Mouse (Mus musculus) monocyte, adult 2 months (primary cell): ENCODE results near the gene Fbxl7.
"Not testable (repeated sequence)": the region's sequence is repeated elsewhere in the genome, so short reads cannot be mapped to it uniquely, and the experiment has no call there.

Source experiments
- DNase-seq, 2 experiments: peaks; one replicate each; pipeline ENCODE4 v3.0.0; 2022; ENCODE audit warnings: low spot score in 2 of 2, low read depth in 1 of 2

Gene Fbxl7

DNA sequence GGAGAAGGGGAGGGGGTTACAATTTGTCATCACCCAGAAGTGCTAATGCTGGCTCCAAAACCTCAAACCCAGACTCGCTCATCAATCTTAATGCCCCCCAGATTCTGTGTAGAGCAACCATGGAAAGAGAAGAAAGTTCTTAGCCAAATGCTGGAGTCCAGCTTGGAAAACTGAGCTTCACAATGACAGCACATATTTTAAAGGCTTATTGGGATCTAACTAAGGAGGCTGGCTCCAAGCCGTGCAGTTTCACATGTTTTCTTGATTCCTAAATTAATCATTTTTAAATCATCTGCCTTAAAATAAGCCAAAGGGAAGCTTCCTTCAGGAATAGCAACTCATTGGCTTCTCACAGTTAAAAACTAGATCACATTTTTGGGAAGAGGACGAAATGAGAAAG is 82.5 kb downstream of the Fbxl7 start:
- no peak for DNase-seq

DNA sequence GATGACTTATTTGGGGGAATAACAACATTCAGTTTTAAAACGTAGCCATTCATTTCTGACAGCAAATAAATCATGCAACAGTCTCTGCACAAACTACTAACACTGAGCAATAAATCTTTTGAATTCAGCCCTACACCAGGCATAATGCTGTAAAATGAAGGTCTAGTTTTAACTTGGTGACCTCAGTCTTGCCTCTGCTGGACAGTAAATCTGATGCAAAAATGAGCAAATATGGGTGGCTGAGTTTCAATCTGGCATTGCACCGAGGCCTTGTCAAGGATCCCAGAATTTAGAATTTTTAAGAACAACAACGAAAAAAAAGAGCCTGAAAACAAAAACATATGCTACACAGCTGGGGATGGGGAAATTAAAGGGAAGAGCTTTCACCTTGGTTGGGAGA is 85.8 kb downstream of the Fbxl7 start:
- DNase-seq: no peak

- DNase-seq: no peak
Measured at GRCm38 (mm10) chr15:26804046-26804445, 91.3 kb downstream of the Fbxl7 start.

- DNase-seq: no peak
Measured at GRCm38 (mm10) chr15:26799457-26800021, 95.8 kb downstream of the Fbxl7 start.

DNA sequence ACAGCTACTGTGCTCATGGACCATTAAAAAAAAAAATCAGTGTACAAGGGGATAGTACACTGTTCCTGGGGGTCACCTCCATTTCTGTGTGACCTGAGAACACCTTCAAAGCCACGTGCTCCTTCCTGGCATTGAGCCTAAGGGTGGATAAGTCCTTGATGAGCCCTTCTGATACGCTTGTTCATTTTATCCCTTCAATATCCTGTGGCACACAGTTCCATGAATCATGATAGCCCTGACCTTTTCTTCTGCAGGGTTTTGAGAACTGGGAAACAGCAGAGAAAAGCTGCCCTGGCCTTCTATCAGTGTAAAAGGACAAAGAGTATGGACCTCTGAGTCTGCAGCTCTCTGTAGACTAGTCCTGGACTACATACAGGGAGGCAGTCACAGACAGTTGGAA is 99.4 kb downstream of the Fbxl7 start:
- DNase-seq: no peak

DNA sequence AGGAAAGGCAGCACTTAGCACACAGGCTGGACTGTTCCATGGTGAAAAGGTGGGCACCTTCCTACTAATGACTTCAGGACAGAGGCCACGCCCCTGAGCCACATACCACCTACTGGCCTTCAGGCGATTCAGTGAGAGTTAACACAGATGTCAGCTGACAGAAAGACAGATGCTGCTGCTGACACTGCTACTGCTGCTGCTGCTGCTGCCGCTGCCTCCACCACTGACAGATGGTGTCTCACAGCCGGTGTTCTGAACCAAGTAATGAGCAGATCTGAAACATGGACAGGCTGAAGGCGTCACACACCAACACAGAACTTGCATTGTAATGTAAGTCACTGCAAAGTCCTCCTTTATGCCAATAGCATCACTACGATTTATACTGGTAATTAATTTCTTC is 99.9 kb downstream of the Fbxl7 start:
- no peak for DNase-seq

DNA sequence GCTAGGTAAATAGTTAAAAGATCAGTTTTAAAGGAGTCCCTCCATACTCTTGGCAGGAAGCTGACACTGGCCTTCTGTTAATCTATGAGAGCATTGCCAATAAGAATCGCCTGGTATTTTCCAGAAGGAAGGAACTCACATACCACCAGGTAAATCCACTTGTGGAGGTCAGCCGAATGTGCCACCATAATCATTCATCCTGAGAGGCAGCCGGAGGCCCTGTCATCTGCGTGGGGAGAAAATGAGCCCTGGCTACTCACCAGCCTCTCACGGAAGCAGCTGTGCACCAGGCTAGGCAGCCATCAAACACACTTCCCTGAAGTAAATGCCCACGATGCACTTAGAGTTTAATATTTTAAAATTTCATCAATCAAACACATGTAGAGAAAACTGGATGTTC is 108.2 kb downstream of the Fbxl7 start:
- no peak for DNase-seq

GRCm38 (mm10) chr15:26780557-26780956 is 114.8 kb downstream of the Fbxl7 start:
- DNase-seq: no peak

- DNase-seq: no peak
Measured at GRCm38 (mm10) chr15:26779129-26779528, 116.3 kb downstream of the Fbxl7 start.

DNA sequence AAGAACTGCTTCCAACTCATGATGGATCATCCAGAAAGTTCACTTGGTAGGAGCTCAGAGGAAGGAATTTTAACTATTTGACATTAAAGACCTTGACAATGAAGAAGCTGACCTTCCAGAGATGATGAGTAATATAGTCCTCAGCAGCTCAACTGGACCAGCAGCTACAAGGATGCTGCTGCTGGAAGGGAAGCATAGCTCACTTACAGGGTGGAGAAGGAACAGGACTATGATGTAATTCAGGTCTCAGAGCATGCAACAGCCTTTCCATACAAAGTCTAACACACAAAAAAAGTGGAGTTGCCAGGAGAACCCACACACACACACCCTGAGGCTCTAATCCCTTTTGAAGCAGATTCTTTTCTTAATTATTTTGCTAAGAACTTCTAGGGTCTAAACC is 119.7 kb downstream of the Fbxl7 start:
- DNase-seq: no peak

DNA sequence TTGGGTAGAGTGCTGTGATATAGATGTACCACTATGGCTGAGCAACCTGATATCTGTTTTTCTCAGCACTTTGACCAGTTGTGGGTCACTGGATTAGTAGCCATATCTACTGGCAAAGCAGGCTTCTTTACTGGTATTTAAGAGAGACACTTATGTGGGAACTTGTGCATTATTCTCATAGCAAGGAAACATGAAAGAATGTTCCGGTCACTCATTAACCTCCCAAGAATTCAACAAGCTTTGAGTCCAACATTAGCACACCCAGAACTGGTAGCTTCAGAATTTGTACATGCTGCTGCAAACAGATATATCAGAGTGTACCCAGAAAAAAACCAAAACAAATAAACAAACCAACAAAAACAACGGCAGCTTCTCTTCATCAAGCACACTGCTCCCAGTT is 120.5 kb downstream of the Fbxl7 start:
- DNase-seq: no peak

DNA sequence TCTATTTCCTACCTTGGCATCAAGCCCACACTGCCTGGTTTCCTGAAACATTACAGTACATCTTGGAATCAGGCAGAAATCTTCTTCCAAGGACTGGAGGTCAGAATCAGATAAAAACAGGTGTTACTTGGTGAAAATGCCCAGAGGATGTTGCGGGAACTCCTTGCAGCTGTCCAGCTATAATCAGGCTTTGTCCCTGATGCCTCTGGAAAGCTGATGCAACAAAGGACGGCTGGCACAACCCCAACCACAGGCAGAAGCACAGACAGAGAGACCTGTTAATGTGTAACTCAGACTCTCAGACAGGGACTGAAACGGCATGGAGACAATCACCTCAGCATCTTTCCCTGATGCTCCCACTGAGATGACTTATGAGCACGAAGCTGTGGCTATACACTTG is 133.7 kb downstream of the Fbxl7 start:
- no peak for DNase-seq

- DNase-seq: no peak
Measured at GRCm38 (mm10) chr15:26748484-26748883, 146.9 kb downstream of the Fbxl7 start.

GRCm38 (mm10) chr15:26732366-26732765 is 163.0 kb downstream of the Fbxl7 start:
- DNase-seq: no peak

DNA sequence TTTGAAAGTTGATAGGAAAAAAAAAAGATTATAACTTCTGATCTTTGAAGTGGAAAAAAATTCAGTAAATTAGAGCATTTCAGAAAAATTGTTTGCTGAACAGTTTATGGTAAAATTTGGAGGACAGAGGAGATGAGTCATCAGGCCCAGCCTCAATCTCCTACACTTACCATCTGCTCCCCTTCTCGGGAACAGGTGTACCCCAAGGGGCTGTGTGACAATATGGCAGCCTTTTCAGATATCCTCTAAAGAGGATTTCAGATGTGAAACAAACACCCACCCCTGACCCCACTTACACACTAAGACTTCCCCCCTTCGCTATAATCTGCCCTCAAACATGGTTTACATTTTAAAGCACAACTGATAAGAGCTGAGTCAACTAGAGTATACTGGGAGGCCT is 164.6 kb downstream of the Fbxl7 start:
- DNase-seq: no peak

- DNase-seq: not testable (repeated sequence)
Measured at GRCm38 (mm10) chr15:26729341-26729740, 166.0 kb downstream of the Fbxl7 start.

DNA sequence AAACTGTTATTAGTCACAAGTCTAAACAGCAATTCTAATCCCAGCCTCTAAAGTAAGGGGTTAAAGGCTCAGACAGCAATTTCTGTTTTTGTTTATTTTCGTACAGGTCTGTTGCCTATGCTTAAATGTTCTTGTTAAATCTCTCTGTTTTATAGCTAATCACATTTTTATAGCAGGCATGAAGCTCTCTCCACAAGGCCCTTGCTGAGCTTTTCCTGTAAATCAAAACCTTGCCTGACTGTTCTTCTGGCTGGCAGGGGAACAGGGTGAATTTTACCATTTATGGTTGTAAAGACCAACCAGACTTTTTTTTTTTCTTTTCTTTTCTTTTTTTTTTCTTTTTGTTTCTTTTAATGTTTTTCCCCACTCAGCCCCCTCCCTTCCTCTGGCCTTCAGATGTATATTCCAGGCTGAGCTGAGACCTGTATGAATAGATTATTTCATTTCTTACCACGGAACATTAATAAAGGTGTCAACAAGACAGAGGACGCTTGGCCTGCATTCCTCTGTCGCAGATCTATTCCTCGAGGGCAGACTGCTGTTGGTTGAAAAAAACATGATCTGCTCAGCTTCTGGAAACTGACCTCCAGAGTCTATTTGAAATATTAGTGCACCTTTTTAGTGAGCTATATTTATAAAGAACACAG is 176.9 kb downstream of the Fbxl7 start:
- no peak for DNase-seq

DNA sequence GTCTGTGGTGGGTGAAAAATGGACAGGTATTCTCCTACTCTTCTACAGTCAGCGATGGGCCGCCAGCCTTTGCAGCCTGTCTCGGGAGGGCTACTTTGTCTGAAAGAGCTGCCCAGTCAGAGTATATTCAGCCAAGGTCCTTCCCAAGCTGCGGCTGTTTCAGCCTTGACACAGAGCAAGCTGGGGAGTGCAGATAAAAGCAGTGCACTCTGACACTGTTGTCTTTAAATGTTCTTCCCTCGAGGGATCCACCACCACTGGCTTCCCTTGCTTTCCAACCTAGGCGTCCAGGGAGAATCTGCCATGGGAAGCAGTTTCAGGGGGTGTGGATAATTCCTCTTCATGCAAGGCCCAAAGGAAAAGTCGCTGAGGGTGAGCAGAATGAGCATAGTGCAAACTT is 177.4 kb downstream of the Fbxl7 start:
- DNase-seq: no peak

DNA sequence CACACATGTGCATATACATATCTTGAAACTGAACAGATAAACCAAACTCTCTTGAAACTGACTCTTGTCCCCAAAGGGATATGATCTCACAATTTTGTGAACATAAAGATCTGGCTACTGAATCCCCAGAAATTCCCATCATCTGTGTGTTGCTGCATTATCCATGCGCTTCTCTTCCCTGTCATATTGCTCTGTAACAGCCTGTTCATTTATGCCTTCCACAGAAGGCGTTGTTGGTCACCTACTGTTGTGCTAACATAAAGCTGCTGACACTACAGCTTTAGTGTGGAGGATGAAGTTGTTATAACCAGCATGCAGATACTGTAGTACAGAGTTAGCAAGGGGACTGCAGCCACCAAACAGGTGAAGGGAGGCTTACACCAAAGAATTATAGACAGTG is 179.2 kb downstream of the Fbxl7 start:
- no peak for DNase-seq

GRCm38 (mm10) chr15:26715635-26716034 is 179.7 kb downstream of the Fbxl7 start:
- DNase-seq: no peak

GRCm38 (mm10) chr15:26712271-26712670 is 183.1 kb downstream of the Fbxl7 start:
- DNase-seq: no peak

GRCm38 (mm10) chr15:26704966-26705365 is 190.4 kb downstream of the Fbxl7 start:
- no peak for DNase-seq

GRCm38 (mm10) chr15:26703156-26703840 is 192.1 kb downstream of the Fbxl7 start:
- DNase-seq: no peak
